Mouse (Mus musculus): ENCODE data around the gene Pdxk. TPM values are rescaled to one million over a fixed set of nuclear protein-coding genes. Genes with fewer than 3 reads are reported as not detected.

Pdxk gene
- polyA plus RNA-seq, 1 experiment, result 4.1 TPM

- Histone ChIP-seq H3K36me3 (ENCODE audit: control insufficient read depth, insufficient read depth, low read length) (no peaks in the 10 kb centered on the region), H3K27ac (ENCODE audit: control insufficient read depth, insufficient read depth, low read depth, low read length) (no peak overlapping the region), H3K27me3 (ENCODE audit: control insufficient read depth, insufficient read depth, low read length) (no peaks in the 10 kb centered on the region), H3K4me3 (ENCODE audit: control insufficient read depth, low read depth, low read length) (peak overlapping the region; percentile 60), H3K4me1 (ENCODE audit: control insufficient read depth, insufficient read depth, low read length) (peaks cover 5% of the 10 kb centered on the region)
- no peak for TF ChIP-seq CTCF (IDR thresholded peaks at IDR 0.05; ENCODE audit: control insufficient read depth, insufficient read depth, insufficient replicate concordance, low read depth, low read length)
- no peak for TF ChIP-seq POLR2A (IDR thresholded peaks at IDR 0.05; ENCODE audit: control insufficient read depth, low read depth, low read length)
Observed at GRCm38 (mm10) chr10:78480954-78481927, 16.5 kb upstream of the Pdxk start.

DNA sequence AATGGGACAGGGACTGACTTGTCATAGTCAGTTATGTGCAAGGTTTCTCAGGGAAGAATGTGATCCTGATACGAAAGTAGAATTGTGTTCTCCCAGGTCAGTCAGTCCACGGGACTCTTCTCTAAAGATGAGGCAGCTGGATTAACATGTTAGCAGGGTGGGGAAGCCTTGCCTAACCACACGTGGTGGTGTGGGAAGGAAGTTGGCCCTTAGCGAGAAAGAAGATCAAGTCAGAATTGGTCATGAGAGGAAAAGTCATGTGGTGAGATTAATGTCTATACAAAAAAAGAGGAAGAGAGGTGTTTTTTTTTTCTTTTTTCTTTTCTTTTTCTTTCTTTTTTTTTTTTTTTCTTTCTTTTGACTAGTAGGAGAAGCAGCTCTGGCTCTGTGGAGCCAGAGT is 12.0 kb upstream of the Pdxk start:
- TF ChIP-seq CTCF (IDR thresholded peaks at IDR 0.05; ENCODE audit: control insufficient read depth, insufficient read depth, insufficient replicate concordance, low read depth, low read length) (no peak), POLR2A (IDR thresholded peaks at IDR 0.05; ENCODE audit: control insufficient read depth, low read depth, low read length) (no peak)
- Histone ChIP-seq H3K27me3 (ENCODE audit: control insufficient read depth, insufficient read depth, low read length) (no peaks in the 10 kb centered on the region), H3K4me3 (ENCODE audit: control insufficient read depth, low read depth, low read length) (no peak overlapping the region), H3K36me3 (ENCODE audit: control insufficient read depth, insufficient read depth, low read length) (no peaks in the 10 kb centered on the region), H3K27ac (ENCODE audit: control insufficient read depth, insufficient read depth, low read depth, low read length) (no peak overlapping the region), H3K4me1 (ENCODE audit: control insufficient read depth, insufficient read depth, low read length) (peaks cover 5% of the 10 kb centered on the region)

- H3K4me3 ChIP-seq (ENCODE audit: control insufficient read depth, low read depth, low read length), result no peak overlapping the region
- peaks cover 14% of the 10 kb centered on the region for H3K4me1 ChIP-seq (ENCODE audit: control insufficient read depth, insufficient read depth, low read length)
- TF ChIP-seq CTCF (IDR thresholded peaks at IDR 0.05; ENCODE audit: control insufficient read depth, insufficient read depth, insufficient replicate concordance, low read depth, low read length) (no peak), POLR2A (IDR thresholded peaks at IDR 0.05; ENCODE audit: control insufficient read depth, low read depth, low read length) (no peak)
- H3K27ac ChIP-seq (ENCODE audit: control insufficient read depth, insufficient read depth, low read depth, low read length), result no peak overlapping the region
- H3K36me3 ChIP-seq (ENCODE audit: control insufficient read depth, insufficient read depth, low read length), result no peaks in the 10 kb centered on the region
- no peaks in the 10 kb centered on the region for H3K27me3 ChIP-seq (ENCODE audit: control insufficient read depth, insufficient read depth, low read length)
Observed at GRCm38 (mm10) chr10:78474759-78475158, 10.0 kb upstream of the Pdxk start.

DNA sequence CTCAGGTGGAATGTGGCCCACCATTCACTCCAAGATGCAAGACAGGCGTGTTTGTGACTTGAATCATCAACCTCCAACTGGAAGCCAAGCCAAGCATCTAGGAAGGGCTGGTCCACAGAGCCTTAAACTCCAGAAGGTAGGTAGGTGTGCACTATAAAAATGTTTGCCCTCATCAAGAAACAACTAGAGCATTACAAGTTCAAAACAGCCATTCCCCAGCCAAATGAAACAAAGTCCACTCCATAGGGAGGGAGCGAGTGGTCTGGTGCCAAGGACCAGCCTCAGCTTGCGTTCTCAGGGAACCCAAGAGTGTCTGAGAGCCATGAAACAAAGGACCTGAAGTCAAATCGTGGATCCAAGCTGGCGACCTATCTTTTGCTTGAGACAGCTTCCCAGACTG is 8.7 kb upstream of the Pdxk start:
- peaks cover 14% of the 10 kb centered on the region for H3K4me1 ChIP-seq (ENCODE audit: control insufficient read depth, insufficient read depth, low read length)
- no peak overlapping the region for H3K4me3 ChIP-seq (ENCODE audit: control insufficient read depth, low read depth, low read length)
- H3K36me3 ChIP-seq (ENCODE audit: control insufficient read depth, insufficient read depth, low read length), result no peaks in the 10 kb centered on the region
- H3K27me3 ChIP-seq (ENCODE audit: control insufficient read depth, insufficient read depth, low read length), result no peaks in the 10 kb centered on the region
- H3K27ac ChIP-seq (ENCODE audit: control insufficient read depth, insufficient read depth, low read depth, low read length), result no peak overlapping the region; the same call in 1 of the 2 replicates
- TF ChIP-seq POLR2A (IDR thresholded peaks at IDR 0.05; ENCODE audit: control insufficient read depth, low read depth, low read length) (no peak), CTCF (IDR thresholded peaks at IDR 0.05; ENCODE audit: control insufficient read depth, insufficient read depth, insufficient replicate concordance, low read depth, low read length) (no peak)

- no peak overlapping the region for H3K27ac ChIP-seq (ENCODE audit: control insufficient read depth, insufficient read depth, low read depth, low read length)
- no peak overlapping the region for H3K4me3 ChIP-seq (ENCODE audit: control insufficient read depth, low read depth, low read length)
- TF ChIP-seq CTCF (IDR thresholded peaks at IDR 0.05; ENCODE audit: control insufficient read depth, insufficient read depth, insufficient replicate concordance, low read depth, low read length), result no peak
- TF ChIP-seq POLR2A (IDR thresholded peaks at IDR 0.05; ENCODE audit: control insufficient read depth, low read depth, low read length), result no peak
- peaks cover 14% of the 10 kb centered on the region for H3K4me1 ChIP-seq (ENCODE audit: control insufficient read depth, insufficient read depth, low read length)
- no peaks in the 10 kb centered on the region for H3K36me3 ChIP-seq (ENCODE audit: control insufficient read depth, insufficient read depth, low read length)
- no peaks in the 10 kb centered on the region for H3K27me3 ChIP-seq (ENCODE audit: control insufficient read depth, insufficient read depth, low read length)
Observed at GRCm38 (mm10) chr10:78472046-78472445, 7.3 kb upstream of the Pdxk start.

DNA sequence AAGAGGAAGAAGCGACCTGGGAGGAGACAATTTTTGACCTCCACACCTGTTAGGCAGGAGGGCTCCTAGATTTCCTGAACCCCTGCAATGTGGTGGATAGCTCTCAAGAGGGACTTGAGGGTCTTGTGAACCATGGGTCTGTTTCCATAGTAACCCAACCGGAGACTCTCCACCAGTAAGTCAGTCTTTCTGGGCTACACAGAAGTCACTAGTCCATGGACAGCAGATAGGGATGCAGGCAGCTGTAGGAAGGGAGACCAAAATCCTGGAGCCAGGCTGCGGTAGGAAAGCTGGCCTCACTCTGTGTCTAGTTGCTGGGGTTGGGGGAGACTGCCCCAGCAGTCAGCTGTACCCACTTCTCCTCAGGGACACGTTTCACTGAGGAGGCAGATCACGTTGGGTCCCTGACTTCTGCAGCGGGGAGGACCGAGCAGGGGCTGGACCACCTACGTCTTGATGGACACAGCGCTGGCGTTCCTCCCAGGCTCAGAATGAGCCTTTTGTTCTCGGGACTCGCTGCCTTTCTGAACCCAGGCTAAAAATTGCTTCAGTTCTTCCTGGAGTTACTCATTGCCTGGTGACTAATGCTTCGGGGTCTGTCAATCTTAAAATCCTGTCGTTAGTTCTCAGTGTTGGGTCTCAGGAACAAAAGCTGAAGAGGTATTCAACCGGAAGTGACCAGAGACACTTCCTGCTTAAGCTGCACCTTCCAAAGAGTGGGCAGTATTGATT is 6.0 kb upstream of the Pdxk start:
- no peaks in the 10 kb centered on the region for H3K27me3 ChIP-seq (ENCODE audit: control insufficient read depth, insufficient read depth, low read length)
- H3K36me3 ChIP-seq (ENCODE audit: control insufficient read depth, insufficient read depth, low read length), result no peaks in the 10 kb centered on the region
- TF ChIP-seq CTCF (IDR thresholded peaks at IDR 0.05; ENCODE audit: control insufficient read depth, insufficient read depth, insufficient replicate concordance, low read depth, low read length) (no peak), POLR2A (IDR thresholded peaks at IDR 0.05; ENCODE audit: control insufficient read depth, low read depth, low read length) (no peak)
- peak overlapping the region; percentile 7; the same call in 1 of the 2 replicates for H3K27ac ChIP-seq (ENCODE audit: control insufficient read depth, insufficient read depth, low read depth, low read length)
- peaks cover 14% of the 10 kb centered on the region for H3K4me1 ChIP-seq (ENCODE audit: control insufficient read depth, insufficient read depth, low read length)
- H3K4me3 ChIP-seq (ENCODE audit: control insufficient read depth, low read depth, low read length), result peak overlapping the region; percentile 72

DNA sequence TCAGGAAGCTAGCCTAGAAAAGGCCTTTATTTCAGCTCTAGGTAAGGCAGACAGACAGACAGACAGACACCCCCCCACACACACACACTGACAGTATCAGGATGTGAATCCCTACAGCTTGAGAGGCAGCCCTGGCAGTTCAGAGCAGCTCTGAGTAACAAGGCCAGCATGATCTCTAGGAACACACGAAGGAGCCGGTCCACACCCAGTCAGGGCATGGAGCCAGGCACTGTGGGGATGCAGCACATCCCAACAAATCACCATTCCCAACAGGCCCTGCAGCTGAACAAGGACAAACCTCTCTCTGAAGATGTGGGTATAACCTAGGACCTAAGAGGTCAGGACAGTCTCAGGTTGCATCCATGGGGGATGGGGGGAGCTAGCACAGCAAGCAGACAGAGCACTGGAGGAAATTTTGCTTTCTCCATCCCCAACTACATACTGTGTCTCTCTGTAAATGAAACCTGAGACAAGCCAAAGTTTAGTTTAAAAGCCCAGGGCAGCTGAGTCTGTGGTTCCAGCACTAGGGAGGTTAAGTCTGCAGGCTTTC is 3.1 kb upstream of the Pdxk start:
- H3K4me3 ChIP-seq (ENCODE audit: control insufficient read depth, low read depth, low read length), result no peak overlapping the region
- H3K36me3 ChIP-seq (ENCODE audit: control insufficient read depth, insufficient read depth, low read length), result no peaks in the 10 kb centered on the region
- H3K4me1 ChIP-seq (ENCODE audit: control insufficient read depth, insufficient read depth, low read length), result peaks cover 33% of the 10 kb centered on the region
- TF ChIP-seq POLR2A (IDR thresholded peaks at IDR 0.05; ENCODE audit: control insufficient read depth, low read depth, low read length) (no peak), CTCF (IDR thresholded peaks at IDR 0.05; ENCODE audit: control insufficient read depth, insufficient read depth, insufficient replicate concordance, low read depth, low read length) (no peak)
- H3K27ac ChIP-seq (ENCODE audit: control insufficient read depth, insufficient read depth, low read depth, low read length), result no peak overlapping the region
- no peaks in the 10 kb centered on the region for H3K27me3 ChIP-seq (ENCODE audit: control insufficient read depth, insufficient read depth, low read length)
